Mouse (Mus musculus): ENCODE measurements at regions not wholly inside any gene's neighbourhood (a gene's known extent, or its start where the extent isn't known, plus 50 kb on each side); places are given as distances from the start of the nearest gene placed in this dataset.
A peak's percentile ranks its signal among the peaks of the same experiment; 100 is the strongest.

- DNase-seq (ENCODE audit: low read depth, low spot score), result no peak
These were observed 132.5 kb upstream of the Zeb2 start for GRCm38 (mm10) chr2:45249658-45250057.

GRCm38 (mm10) chr2:45246061-45246945 lies 129.1 kb upstream of the Zeb2 start:
- DNase-seq (ENCODE audit: low read depth, low spot score), result peak; percentile 21

- peak; percentile 24 for DNase-seq (ENCODE audit: low read depth, low spot score)
These were observed 128.3 kb upstream of the Zeb2 start for GRCm38 (mm10) chr2:45245506-45245905.

- DNase-seq (ENCODE audit: low read depth, low spot score), result no peak
These were observed 127.3 kb upstream of the Zeb2 start for GRCm38 (mm10) chr2:45244491-45244890.

GRCm38 (mm10) chr2:45239501-45240292 lies 122.5 kb upstream of the Zeb2 start:
- DNase-seq (ENCODE audit: low read depth, low spot score), result no peak

- DNase-seq (ENCODE audit: low read depth, low spot score), result no peak
These were observed 121.8 kb upstream of the Zeb2 start for GRCm38 (mm10) chr2:45239001-45239400.

GRCm38 (mm10) chr2:45236168-45236700 lies 119.0 kb upstream of the Zeb2 start:
- DNase-seq (ENCODE audit: low read depth, low spot score), result peak; percentile 36

GRCm38 (mm10) chr2:45234148-45234547 lies 117.0 kb upstream of the Zeb2 start:
- no peak for DNase-seq (ENCODE audit: low read depth, low spot score)

GRCm38 (mm10) chr2:45230351-45231209 lies 113.4 kb upstream of the Zeb2 start:
- DNase-seq (ENCODE audit: low read depth, low spot score), result no peak

- no peak for DNase-seq (ENCODE audit: low read depth, low spot score)
These were observed 112.3 kb upstream of the Zeb2 start for GRCm38 (mm10) chr2:45229501-45229900.

- DNase-seq (ENCODE audit: low read depth, low spot score), result no peak
These were observed 110.2 kb upstream of the Zeb2 start for GRCm38 (mm10) chr2:45227276-45227944.

- DNase-seq (ENCODE audit: low read depth, low spot score), result no peak
These were observed 108.8 kb upstream of the Zeb2 start for GRCm38 (mm10) chr2:45226045-45226370.

GRCm38 (mm10) chr2:45225364-45226044 lies 108.3 kb upstream of the Zeb2 start:
- no peak for DNase-seq (ENCODE audit: low read depth, low spot score)

- DNase-seq (ENCODE audit: low read depth, low spot score), result no peak
These were observed 105.0 kb upstream of the Zeb2 start for GRCm38 (mm10) chr2:45222213-45222612.

GRCm38 (mm10) chr2:45219851-45220250 lies 102.7 kb upstream of the Zeb2 start:
- DNase-seq (ENCODE audit: low read depth, low spot score), result no peak

- no peak for DNase-seq (ENCODE audit: low read depth, low spot score)
These were observed 95.6 kb upstream of the Zeb2 start for GRCm38 (mm10) chr2:45212833-45213232.

- DNase-seq (ENCODE audit: low read depth, low spot score), result no peak
These were observed 91.3 kb upstream of the Zeb2 start for GRCm38 (mm10) chr2:45208526-45208925.

GRCm38 (mm10) chr2:45205756-45206155 lies 88.6 kb upstream of the Zeb2 start:
- no peak for DNase-seq (ENCODE audit: low read depth, low spot score)

- DNase-seq (ENCODE audit: low read depth, low spot score), result no peak
These were observed 88.0 kb upstream of the Zeb2 start for GRCm38 (mm10) chr2:45205211-45205610.

- no peak for DNase-seq (ENCODE audit: low read depth, low spot score)
These were observed 80.9 kb upstream of the Zeb2 start for GRCm38 (mm10) chr2:45197955-45198631.
